Mouse (Mus musculus): ENCODE results near the gene Mkks. TPM values are rescaled to one million over a fixed set of nuclear protein-coding genes. Genes with fewer than 3 reads are reported as not detected.

Mkks gene
- 10 to 100 TPM; 29.4 to 44.1 TPM for total RNA-seq (2021)
- polyA plus RNA-seq (2012; rRNA removed) = 9.3 and 20.0 TPM in 2 replicates
- long read RNA-seq, transcript Mkks-202 (6 exons, 3,178 nt) = major isoform, 38 of 45 reads
- long read RNA-seq, partial matches to known transcripts = 2 of 45 reads
- long read RNA-seq, other reads (novel, unspliced or antisense) = 5 of 45 reads

DNA sequence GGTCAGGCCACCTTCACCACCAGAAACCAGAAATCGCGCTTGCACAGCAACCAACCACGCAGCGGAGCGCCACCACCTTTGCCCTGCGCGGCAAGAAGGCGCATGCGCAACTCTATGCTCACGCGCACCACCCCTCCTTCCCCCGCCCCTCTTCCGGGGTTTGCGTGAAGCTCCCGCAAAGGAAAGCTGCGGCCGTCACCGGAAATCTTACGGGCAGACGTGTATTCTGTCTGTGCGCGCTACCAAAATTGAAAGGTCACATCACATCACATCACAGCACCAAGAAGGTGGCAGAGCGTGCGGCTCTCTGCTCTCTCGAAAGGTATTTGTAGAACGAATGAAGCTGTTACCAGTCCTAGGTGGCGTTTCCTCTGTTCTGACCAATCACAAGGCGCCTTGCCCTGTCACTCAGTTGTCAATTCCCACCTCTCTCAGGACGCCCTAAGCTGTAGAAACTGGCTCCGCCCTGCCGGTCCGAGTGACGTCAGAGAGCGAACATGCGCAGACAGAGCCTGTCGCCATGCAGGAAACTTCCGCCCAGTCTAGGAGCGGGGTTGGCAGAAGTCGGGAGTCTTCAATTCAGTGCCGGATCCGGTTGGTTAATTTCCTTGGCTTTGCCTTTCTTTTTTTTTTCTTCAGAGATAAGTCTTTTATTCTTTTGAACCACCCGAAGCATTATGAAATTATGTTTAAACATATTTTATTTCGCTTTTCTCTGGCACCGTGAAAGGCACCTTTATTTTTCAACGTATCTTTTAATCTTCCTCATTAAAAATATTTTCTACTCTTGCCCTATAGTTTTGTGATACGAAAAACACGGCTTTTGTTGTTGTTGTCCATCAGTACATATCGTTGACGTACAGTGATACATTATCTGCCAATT is at the start of gene Mkks, which contains the start of the genes Slx4ip and AL731706.1:
Gene Mkks, minus strand, starts transcription at position 322 of the 883 bp plus-strand sequence.
Gene Slx4ip, plus strand, starts transcription at position 151 of the 883 bp plus-strand sequence.
Gene AL731706.1, minus strand, starts transcription at position 322 of the 883 bp plus-strand sequence.
- H3K79me2 ChIP-seq (replicated peaks; ENCODE audit: control insufficient read depth, insufficient read depth, low read length) = no peaks in the 10 kb centered on the region
- intact Hi-C loops (cut with DNase I) = loop anchor here (2.0 to 5.0 kb wide), 2 partner anchors 226 to 407 kb away; partner anchors contain the start of gene Jag1
- H3K9ac ChIP-seq (ENCODE audit: low read depth, low read length) = peak within 1 kb of the TSS; percentile 91
- WGBS = under 1% methylated on average over 49 of the region's 49 CpGs
- peak within 1 kb of the TSS; percentile 62 for H3K4me3 ChIP-seq
- H3K36me3 ChIP-seq (ENCODE audit: control insufficient read depth, insufficient read depth, low read length) = peaks cover 14% of the 10 kb centered on the region
- TF ChIP-seq CTCF (IDR thresholded peaks at IDR 0.05) (peak; percentile 11; the same call in 1 of the 2 replicates), POLR2A (IDR thresholded peaks at IDR 0.05; ENCODE audit: insufficient read depth, low read depth, low read length) (peak; percentile 92), EP300 (IDR thresholded peaks at IDR 0.05; ENCODE audit: insufficient read depth, low read depth, low read length) (peak; percentile 6; the same call in 1 of the 2 replicates)
- peak within 1 kb of the TSS; percentile 98 for H3K27ac ChIP-seq
- peak; percentile 99 for DNase-seq
- peaks cover 3% of the 10 kb centered on the region for H3K4me1 ChIP-seq (ENCODE audit: control insufficient read depth, insufficient read depth, low read length)
- no peaks in the 10 kb centered on the region for H3K27me3 ChIP-seq (ENCODE audit: control insufficient read depth, insufficient read depth, low read length)

DNA sequence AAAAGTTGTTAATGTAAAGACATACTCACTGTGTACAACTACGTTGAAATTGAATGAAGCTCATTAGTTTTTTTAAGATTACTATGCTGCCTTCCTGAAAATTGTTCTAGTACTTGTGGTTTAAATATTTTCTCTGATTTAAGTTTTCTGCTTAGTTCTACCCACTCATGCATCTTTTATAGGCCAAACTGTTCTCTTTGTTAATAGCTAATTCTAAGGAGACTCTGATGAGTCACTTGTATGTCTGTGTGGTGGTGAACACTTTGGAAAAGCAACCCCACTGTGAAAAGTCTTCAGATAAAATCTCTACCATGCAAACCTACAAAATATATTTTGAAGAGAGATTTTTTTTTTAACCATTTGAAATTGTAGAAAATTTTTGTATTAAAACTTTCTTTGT is 47.1 kb upstream of the Mkks start:
- intact Hi-C loops (cut with DNase I) = no loop called here
- WGBS = 84% methylated on average over 1 of the region's 1 CpGs
- Histone ChIP-seq H3K9ac (ENCODE audit: low read depth, low read length) (no peak overlapping the region), H3K27ac (no peak overlapping the region), H3K4me1 (ENCODE audit: control insufficient read depth, insufficient read depth, low read length) (no peaks in the 10 kb centered on the region; the same call in 1 of the 2 replicates), H3K79me2 (replicated peaks; ENCODE audit: control insufficient read depth, insufficient read depth, low read length) (no peaks in the 10 kb centered on the region), H3K36me3 (ENCODE audit: control insufficient read depth, insufficient read depth, low read length) (no peaks in the 10 kb centered on the region), H3K4me3 (no peak overlapping the region), H3K27me3 (ENCODE audit: control insufficient read depth, insufficient read depth, low read length) (no peaks in the 10 kb centered on the region)
- DNase-seq = no peak
- TF ChIP-seq POLR2A (IDR thresholded peaks at IDR 0.05; ENCODE audit: insufficient read depth, low read depth, low read length) (no peak), EP300 (IDR thresholded peaks at IDR 0.05; ENCODE audit: insufficient read depth, low read depth, low read length) (no peak), CTCF (IDR thresholded peaks at IDR 0.05) (no peak)

DNA sequence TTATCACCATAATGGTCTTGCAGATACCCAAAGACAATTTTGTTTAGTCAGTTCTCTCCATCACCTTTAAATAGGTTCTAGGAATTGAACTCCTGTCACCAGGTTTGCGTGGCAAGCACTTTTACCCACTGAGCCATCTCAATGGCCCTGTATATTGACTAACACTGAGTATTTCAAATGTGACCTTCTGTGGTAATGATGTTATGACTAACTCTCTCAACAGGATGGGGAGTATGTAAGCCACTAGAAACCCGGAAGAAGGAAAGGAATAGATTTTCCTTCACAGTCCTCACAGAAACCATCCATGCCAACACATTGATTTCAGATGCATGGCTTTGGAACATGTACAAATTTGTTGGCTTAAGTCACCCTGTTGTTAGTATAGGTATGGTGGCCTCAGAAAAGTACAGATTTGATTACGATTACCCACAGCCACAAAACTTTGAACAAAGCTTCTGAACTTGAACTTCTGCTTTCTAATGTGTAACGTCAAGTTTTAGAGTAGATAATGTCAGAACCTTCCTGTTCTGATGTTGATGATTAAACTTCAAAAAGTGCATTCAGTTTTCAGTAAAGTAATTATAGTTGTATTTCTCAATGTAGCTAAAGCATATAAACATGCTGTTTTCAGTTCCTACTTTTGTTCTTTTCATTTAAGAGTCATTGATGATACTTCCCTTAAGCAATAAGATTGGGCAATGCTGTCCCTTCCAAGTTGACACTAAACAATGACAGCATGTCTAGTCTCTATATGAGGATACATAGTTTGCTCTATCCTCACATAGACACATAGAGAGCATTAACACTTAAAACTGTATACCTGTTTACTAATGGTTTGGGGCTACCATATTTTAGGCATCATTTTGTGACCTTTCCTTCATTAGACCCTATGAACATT is 45.5 kb upstream of the Mkks start:
- intact Hi-C loops (cut with DNase I) = no loop called here
- no peak for DNase-seq
- H3K79me2 ChIP-seq (replicated peaks; ENCODE audit: control insufficient read depth, insufficient read depth, low read length) = no peaks in the 10 kb centered on the region
- no peak overlapping the region for H3K4me3 ChIP-seq
- TF ChIP-seq POLR2A (IDR thresholded peaks at IDR 0.05; ENCODE audit: insufficient read depth, low read depth, low read length) (no peak), CTCF (IDR thresholded peaks at IDR 0.05) (no peak), EP300 (IDR thresholded peaks at IDR 0.05; ENCODE audit: insufficient read depth, low read depth, low read length) (no peak)
- no peaks in the 10 kb centered on the region for H3K27me3 ChIP-seq (ENCODE audit: control insufficient read depth, insufficient read depth, low read length)
- no peaks in the 10 kb centered on the region; the same call in 1 of the 2 replicates for H3K4me1 ChIP-seq (ENCODE audit: control insufficient read depth, insufficient read depth, low read length)
- no peak overlapping the region for H3K27ac ChIP-seq
- H3K36me3 ChIP-seq (ENCODE audit: control insufficient read depth, insufficient read depth, low read length) = no peaks in the 10 kb centered on the region
- 87% methylated on average over 4 of the region's 4 CpGs for WGBS
- no peak overlapping the region for H3K9ac ChIP-seq (ENCODE audit: low read depth, low read length)

DNA sequence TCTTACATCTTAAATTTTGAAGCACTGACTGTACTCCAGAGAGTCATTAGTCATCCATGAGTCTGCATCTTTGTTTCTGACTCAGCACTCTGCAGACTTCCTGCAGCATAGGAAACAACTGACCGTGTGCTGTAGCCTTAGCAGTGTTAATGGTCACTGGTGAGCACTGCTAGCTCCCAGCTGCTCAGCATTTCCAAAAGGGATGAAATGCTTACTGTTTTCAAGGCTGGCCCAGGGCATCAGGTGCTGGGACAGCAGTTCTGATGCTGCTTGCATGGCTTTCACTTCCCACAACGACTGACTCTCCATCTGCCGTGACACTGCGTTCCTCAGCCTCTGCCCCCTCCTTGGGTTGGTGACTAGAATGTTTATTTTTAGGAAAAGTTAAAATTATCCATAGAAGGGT is 29.8 kb upstream of the Mkks start:
- peak overlapping the region; percentile 31; the same call in 1 of the 2 replicates for H3K9ac ChIP-seq (ENCODE audit: low read depth, low read length)
- WGBS = 49% methylated on average over 4 of the region's 4 CpGs
- no peak overlapping the region for H3K27ac ChIP-seq
- peak in 1 of 2 experiments; percentile 16 for DNase-seq
- no peak overlapping the region for H3K4me3 ChIP-seq
- H3K36me3 ChIP-seq (ENCODE audit: control insufficient read depth, insufficient read depth, low read length) = no peaks in the 10 kb centered on the region
- intact Hi-C loops (cut with DNase I) = no loop called here
- TF ChIP-seq CTCF (IDR thresholded peaks at IDR 0.05) (no peak), EP300 (IDR thresholded peaks at IDR 0.05; ENCODE audit: insufficient read depth, low read depth, low read length) (0 out of 2 replicates have a peak, but pooled peaks have one; percentile 9), POLR2A (IDR thresholded peaks at IDR 0.05; ENCODE audit: insufficient read depth, low read depth, low read length) (no peak)
- H3K4me1 ChIP-seq (ENCODE audit: control insufficient read depth, insufficient read depth, low read length) = peaks cover 2% of the 10 kb centered on the region
- H3K27me3 ChIP-seq (ENCODE audit: control insufficient read depth, insufficient read depth, low read length) = no peaks in the 10 kb centered on the region
- no peaks in the 10 kb centered on the region; the same call in 1 of the 2 replicates for H3K79me2 ChIP-seq (replicated peaks; ENCODE audit: control insufficient read depth, insufficient read depth, low read length)

DNA sequence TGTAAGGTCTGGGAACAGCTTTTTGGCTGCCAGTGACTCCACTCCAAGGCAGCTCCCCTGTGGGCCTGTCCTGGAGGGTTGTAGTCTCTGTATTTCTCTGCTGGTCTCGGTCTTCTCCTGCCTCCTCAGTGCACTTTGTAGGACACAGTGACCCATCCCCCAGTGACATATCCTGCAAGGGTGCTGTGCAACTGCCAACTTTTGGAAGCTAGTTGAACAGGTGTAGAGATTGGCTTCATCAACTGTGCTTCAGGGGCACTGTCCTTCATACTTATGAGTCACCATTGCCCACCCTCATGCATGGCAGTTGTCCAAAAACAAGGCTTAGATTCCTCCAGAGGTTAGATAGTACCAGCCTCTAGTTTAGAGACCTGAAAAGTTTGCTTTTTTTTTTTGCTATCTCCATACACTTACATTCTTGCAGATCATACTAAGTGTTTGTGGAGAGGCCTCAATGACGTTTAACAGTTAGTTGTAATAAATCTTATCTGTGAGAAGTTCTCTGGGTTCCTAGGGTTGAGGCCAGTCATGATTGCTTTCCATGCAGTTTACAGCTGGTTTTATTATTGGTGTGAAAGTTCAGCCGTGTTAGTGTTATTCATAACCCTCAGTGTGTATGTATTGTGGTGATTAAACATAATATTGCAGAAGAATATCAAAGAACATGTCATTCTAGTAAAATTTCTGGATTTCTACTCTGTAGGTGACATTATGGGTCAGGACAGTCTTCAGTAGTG is 29.2 kb upstream of the Mkks start:
- no peak overlapping the region for H3K9ac ChIP-seq (ENCODE audit: low read depth, low read length)
- no peak overlapping the region for H3K4me3 ChIP-seq
- TF ChIP-seq CTCF (IDR thresholded peaks at IDR 0.05) = no peak
- TF ChIP-seq EP300 (IDR thresholded peaks at IDR 0.05; ENCODE audit: insufficient read depth, low read depth, low read length) = no peak
- no peak for TF ChIP-seq POLR2A (IDR thresholded peaks at IDR 0.05; ENCODE audit: insufficient read depth, low read depth, low read length)
- H3K27me3 ChIP-seq (ENCODE audit: control insufficient read depth, insufficient read depth, low read length) = no peaks in the 10 kb centered on the region
- 56% methylated on average over 3 of the region's 3 CpGs for WGBS
- peaks cover 2% of the 10 kb centered on the region for H3K4me1 ChIP-seq (ENCODE audit: control insufficient read depth, insufficient read depth, low read length)
- no peak overlapping the region for H3K27ac ChIP-seq
- H3K79me2 ChIP-seq (replicated peaks; ENCODE audit: control insufficient read depth, insufficient read depth, low read length) = no peaks in the 10 kb centered on the region; the same call in 1 of the 2 replicates
- DNase-seq = no peak
- intact Hi-C loops (cut with DNase I) = no loop called here
- H3K36me3 ChIP-seq (ENCODE audit: control insufficient read depth, insufficient read depth, low read length) = no peaks in the 10 kb centered on the region

All from heart, adult 2 months (tissue).